Mouse (Mus musculus) brain, adult 2 months (tissue): Measurements from ENCODE around the gene Zkscan14.

Source experiments
- DNase-seq: peaks from one replicate; pipeline ENCODE4 v3.0.0; 2011; ENCODE audit warnings: low read depth, low spot score

Zkscan14 gene

GRCm38 (mm10) chr5:145202446-145202845 is 778 bp upstream of the Zkscan14 start:
- no peak for DNase-seq

- no peak for DNase-seq
These were observed 1.3 kb downstream of the Zkscan14 start for GRCm38 (mm10) chr5:145200387-145200786.

GRCm38 (mm10) chr5:145191962-145192361 is 9.7 kb downstream of the Zkscan14 start, which contains the start of gene Atp5j2:
TSS of gene Atp5j2 (minus strand) at chr5:145192062.
- DNase-seq = no peak

GRCm38 (mm10) chr5:145190875-145191798 is 10.5 kb downstream of the Zkscan14 start:
- peak; percentile 98 for DNase-seq

- DNase-seq = no peak
These were observed 11.3 kb downstream of the Zkscan14 start for GRCm38 (mm10) chr5:145190373-145190772.

- DNase-seq = no peak
These were observed 12.3 kb downstream of the Zkscan14 start for GRCm38 (mm10) chr5:145189416-145189815.

GRCm38 (mm10) chr5:145185244-145185643 is 16.4 kb downstream of the Zkscan14 start:
- DNase-seq = no peak

- DNase-seq = peak; percentile 21
These were observed 23.1 kb downstream of the Zkscan14 start for GRCm38 (mm10) chr5:145178461-145178980.

- no peak for DNase-seq
These were observed 34.4 kb downstream of the Zkscan14 start for GRCm38 (mm10) chr5:145167306-145167661.

- DNase-seq = peak; percentile 100
These were observed 34.9 kb downstream of the Zkscan14 start, which contains the start of the genes Ptcd1 and Cpsf4 for GRCm38 (mm10) chr5:145166536-145167305. TSS of gene Ptcd1 (minus strand) at chr5:145167108. TSS of gene Cpsf4 (plus strand) at chr5:145167213.

- no peak for DNase-seq
These were observed 36.5 kb downstream of the Zkscan14 start for GRCm38 (mm10) chr5:145165184-145165583.

GRCm38 (mm10) chr5:145164710-145165109 is 37.0 kb downstream of the Zkscan14 start:
- DNase-seq = peak; percentile 52

GRCm38 (mm10) chr5:145161361-145161760 is 40.3 kb downstream of the Zkscan14 start:
- DNase-seq = no peak

- no peak for DNase-seq
These were observed 49.0 kb downstream of the Zkscan14 start for GRCm38 (mm10) chr5:145152690-145153089.

GRCm38 (mm10) chr5:145149294-145149693 is 52.4 kb downstream of the Zkscan14 start:
- DNase-seq = no peak

- no peak for DNase-seq
These were observed 53.9 kb downstream of the Zkscan14 start for GRCm38 (mm10) chr5:145147748-145148147.
